Mouse (Mus musculus) CD8-positive naive resting alpha-beta T cell, adult 2 months (primary cell): ENCODE data around the gene Zfp84.
"Not testable (repeated sequence)": the region's sequence is repeated elsewhere in the genome, so short reads cannot be mapped to it uniquely, and the experiment has no call there.

Experiments used
- DNase-seq, 2 experiments: peaks; one replicate each; pipeline ENCODE4 v3.0.0; 2022; ENCODE audit warnings: low read depth in 2 of 2, low spot score in 2 of 2

Zfp84 gene

GRCm38 (mm10) chr7:29768090-29768900, at the start of gene Zfp84:
Gene Zfp84, plus strand, starts transcription at chr7:29768552.
- peak; percentile 82 to 91 for DNase-seq

DNA sequence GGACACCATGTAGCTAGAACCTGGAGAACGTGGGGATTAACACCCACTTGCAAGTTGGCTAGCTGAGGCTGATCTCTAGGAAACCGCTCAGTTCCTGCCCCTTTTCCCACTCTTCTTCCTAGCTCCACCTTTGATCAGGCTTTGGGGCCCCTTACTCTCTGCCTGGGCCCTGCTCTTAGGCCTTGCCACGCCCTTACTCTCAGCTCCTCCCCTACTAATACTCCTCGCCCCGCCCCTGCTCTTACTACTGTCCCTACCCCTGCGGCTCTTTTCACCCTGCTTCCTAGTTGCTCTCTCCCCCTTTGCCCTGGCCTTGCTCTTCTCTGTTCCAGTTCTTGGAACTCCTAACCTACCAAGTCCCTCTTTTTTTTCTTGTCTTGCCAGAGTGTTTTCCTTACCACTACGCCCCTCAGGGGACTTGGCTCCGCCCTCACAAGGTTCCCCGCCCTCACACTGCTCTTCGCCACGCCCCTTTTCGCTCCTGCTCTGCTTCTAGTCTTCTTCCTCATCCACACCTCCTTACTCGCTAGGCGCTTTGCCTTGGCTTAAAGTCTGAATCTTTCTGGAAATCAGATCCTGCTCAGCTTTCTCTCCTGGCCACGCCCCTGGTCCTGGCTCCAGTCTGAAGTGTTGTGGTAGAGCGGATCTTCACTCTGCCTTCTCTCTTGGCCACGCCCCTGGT, 42.8 kb upstream of the Zfp84 start:
- DNase-seq: not testable (repeated sequence)

GRCm38 (mm10) chr7:29726860-29727259, 41.5 kb upstream of the Zfp84 start, which contains the start of gene Catsperg2:
Gene Catsperg2, minus strand, starts transcription at chr7:29727032.
- not testable (repeated sequence) for DNase-seq

GRCm38 (mm10) chr7:29728055-29728454, 40.3 kb upstream of the Zfp84 start:
- DNase-seq: no peak

GRCm38 (mm10) chr7:29742258-29742657, 26.1 kb upstream of the Zfp84 start:
- DNase-seq: no peak

GRCm38 (mm10) chr7:29760476-29760875, 7.9 kb upstream of the Zfp84 start:
- DNase-seq: no peak

GRCm38 (mm10) chr7:29764702-29765101, 3.6 kb upstream of the Zfp84 start:
- no peak for DNase-seq

GRCm38 (mm10) chr7:29767058-29767686, 1.2 kb upstream of the Zfp84 start:
- DNase-seq: peak; percentile 42 to 63

DNA sequence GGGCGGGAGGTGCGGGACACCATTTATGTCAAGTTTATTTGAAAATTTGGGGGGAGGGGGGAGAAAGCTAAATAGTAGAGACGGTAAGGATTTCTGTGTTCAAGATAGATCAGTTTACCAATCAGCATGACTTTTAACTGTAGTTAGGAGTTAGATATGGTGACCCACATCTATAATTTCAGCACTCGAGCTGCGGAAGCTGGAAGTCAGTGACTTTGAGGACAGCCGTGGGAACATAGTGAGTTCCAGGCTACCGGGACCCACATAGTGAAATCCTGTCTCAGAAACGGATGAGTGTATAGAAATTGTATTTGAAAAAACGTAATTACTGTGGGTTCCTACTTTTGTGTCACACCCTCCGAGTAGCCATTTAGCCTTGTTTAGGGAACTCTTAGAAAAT, 628 bp downstream of the Zfp84 start:
- DNase-seq: no peak

GRCm38 (mm10) chr7:29773503-29773902, 5.2 kb downstream of the Zfp84 start:
- DNase-seq: no peak

- DNase-seq: no peak
These were observed 6.0 kb downstream of the Zfp84 start for GRCm38 (mm10) chr7:29774371-29774770.

GRCm38 (mm10) chr7:29776568-29776967, 8.2 kb downstream of the Zfp84 start:
- no peak for DNase-seq

GRCm38 (mm10) chr7:29777372-29777771, 9.0 kb downstream of the Zfp84 start:
- DNase-seq: no peak

- peak; percentile 25 to 40 for DNase-seq
These were observed 15.7 kb downstream of the Zfp84 start, which contains the start of gene Zfp30 for GRCm38 (mm10) chr7:29783871-29784551. Gene Zfp30, plus strand, starts transcription at chr7:29783998.

DNA sequence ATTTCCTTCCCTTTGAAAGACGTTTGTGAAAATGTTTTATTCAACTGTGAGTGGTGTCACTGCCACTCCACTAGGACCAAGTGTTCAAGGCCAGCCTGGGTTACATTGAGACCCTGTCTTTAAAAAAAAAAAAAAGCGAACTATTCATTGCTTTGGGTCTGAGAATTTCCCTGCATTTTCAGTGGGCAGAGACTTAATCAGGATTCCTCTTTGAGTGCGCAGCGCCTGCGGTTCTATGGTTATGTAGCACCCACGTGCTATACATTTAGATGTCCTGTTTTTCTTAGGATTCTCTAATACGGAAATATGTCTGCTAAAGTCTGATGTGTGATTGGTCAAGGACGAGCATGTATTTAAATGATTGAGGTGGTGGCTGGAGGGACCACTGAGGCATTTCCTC, 16.7 kb downstream of the Zfp84 start:
- no peak for DNase-seq

GRCm38 (mm10) chr7:29785888-29786287, 17.5 kb downstream of the Zfp84 start:
- no peak for DNase-seq

GRCm38 (mm10) chr7:29792906-29793305, 24.6 kb downstream of the Zfp84 start:
- DNase-seq: no peak

GRCm38 (mm10) chr7:29807046-29807445, 38.7 kb downstream of the Zfp84 start:
- no peak for DNase-seq

- DNase-seq: no peak
These were observed 43.9 kb downstream of the Zfp84 start for GRCm38 (mm10) chr7:29812244-29812643.

GRCm38 (mm10) chr7:29814381-29814780, 46.0 kb downstream of the Zfp84 start:
- no peak for DNase-seq

GRCm38 (mm10) chr7:29815061-29815784, 46.9 kb downstream of the Zfp84 start:
- no peak for DNase-seq
